Mouse (Mus musculus): ENCODE data around the gene Lmx1a.

Lmx1a gene

DNA sequence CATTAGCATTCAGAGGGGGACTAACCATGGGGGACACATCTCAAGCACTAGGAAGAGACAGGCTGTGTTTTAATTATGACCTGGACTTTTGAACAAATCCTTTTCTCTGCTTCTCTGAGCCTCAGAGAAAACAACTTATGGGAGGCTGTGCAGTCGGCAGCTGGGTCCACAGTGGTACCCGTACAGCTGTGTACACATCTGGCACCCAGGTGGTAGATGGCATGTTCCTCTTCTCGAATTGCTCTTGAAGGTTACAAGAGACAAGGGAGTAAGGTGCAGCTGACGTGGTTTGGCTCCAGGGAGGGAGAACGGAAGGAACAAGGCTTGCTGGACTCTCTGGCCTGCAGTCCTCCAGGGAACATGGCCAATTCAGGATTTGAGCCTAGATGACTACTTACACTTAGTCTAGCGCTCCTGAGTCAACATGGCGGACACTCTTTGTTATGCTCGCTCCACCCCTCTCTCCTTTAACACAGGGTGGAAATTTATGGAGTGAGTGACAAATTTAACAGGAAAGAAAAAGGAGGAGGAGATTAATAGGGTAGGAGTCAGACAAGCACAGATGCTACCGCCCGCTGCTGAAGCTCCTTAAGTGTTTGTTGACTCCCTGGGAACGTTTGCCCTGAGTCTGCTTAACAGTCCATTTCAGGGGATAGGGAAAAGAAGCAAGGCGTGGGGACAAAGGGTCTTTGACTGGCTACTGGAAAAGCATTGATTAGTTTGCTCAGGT, 99.8 kb downstream of the Lmx1a start:
- no peak for DNase-seq

DNA sequence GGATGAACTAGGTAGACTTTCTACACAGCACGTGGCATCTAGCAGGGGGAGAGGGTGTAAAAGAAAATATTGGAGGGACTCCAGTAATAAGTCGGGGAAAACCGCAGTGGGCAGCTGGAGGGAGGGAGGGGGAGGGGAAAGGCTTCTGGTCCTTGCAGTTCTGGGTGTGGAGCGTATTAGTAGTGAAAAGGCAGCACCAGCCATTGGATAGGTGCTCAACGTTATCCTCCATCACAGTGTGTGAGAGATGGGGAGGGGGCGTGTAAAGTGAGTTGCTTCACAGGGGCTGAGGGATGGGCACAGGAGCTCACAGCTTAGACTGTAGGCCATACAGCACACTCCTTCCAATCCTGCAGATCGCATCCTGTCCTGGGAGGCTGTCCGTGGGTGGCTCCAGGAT, 100.4 kb downstream of the Lmx1a start:
- no peak for DNase-seq

GRCm38 (mm10) chr1:167790688-167791087, 101.7 kb downstream of the Lmx1a start:
- no peak for DNase-seq

GRCm38 (mm10) chr1:167791221-167791620, 102.2 kb downstream of the Lmx1a start:
- DNase-seq: no peak

DNA sequence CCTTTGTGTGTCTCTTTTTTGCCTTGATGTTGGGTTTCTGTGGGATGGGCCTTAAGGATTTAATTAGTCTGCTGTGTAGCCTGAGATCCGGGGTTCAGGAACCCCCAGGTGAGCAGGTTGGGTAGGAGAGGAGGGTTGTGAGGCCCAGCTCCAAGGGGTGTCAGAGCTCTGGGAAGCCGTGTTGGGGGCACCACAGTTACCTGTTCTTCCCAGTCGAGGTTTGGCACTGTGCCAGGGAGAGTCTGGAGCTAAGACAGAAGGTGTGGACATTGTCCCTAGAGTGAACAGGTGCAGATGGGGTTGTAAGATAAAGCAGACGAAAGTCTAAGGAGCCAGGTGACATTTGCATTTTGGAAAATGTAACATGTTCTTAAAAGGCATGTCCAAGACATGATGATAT, 112.9 kb downstream of the Lmx1a start:
- peak; percentile 49 to 57 for DNase-seq

DNA sequence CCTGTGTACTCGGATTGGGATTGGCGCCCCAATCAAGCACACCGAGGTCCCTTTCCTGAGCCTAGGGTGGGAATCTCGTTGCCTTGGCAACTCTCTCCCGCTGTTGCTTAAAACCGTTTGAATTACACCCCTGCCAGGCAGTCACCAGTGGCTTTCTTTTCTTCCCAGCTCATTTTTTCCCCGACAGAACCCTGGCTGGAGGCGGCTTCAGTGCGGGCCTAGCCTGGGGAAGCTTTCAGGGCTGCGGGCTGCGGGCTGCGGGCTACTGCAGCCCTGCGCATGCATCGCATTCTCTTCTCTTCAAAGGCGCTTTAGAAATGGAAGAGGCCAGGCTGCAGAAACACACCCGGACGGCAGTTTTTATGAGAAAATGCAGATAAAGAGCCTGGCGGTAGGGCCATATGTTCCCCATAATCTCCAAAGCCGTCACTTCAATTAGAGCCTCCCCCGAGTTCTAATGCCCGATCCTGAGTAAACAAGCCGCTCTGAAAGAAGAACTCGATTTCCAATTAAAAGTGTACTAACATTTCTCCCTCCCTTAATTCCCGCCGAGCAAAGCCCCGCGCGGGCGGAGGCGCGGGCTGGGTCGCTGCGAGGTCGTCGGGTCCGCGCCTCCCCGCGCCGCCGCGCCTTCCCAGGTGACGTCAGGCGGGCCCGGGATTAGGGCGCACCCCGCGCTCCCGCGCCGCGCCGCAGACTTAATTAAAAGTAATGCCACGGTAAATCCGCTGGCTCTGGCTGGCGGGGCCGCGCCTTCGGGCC, 113.7 kb downstream of the Lmx1a start:
- DNase-seq: peak; percentile 58 to 68

DNA sequence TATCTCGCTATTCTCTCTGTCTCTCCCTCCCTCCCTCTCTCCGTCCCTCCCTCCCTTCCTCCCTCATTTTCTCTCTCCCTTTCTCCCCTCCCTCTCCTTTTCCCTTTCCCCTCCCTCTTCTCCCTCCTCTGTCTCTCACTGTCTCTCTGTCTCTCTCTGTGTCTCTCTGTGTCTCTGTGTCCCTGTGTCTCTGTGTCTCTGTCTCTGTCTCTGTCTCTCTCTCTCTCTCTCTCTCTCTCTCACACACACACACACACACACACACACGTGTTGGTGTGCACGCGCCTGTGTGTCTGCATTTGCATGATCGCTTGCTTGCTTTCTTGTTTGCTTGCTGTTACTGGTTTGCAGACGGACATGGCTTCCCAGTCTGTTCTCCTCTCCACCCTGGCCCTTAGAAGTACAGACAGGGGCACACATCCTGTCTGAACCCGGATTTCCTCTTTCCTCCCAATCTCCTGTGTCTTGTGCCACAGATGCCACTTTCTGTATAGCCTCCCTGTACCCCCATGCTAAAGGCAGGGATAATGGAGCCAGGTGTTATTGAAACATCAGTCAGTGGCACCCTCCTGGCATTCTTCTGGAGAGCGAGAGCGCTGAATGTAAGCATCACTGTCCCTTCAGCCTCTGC, 114.4 kb downstream of the Lmx1a start:
- peak in 1 of 2 experiments; percentile 18 for DNase-seq

- DNase-seq: no peak
Observed at GRCm38 (mm10) chr1:167804836-167805235, 115.8 kb downstream of the Lmx1a start.

DNA sequence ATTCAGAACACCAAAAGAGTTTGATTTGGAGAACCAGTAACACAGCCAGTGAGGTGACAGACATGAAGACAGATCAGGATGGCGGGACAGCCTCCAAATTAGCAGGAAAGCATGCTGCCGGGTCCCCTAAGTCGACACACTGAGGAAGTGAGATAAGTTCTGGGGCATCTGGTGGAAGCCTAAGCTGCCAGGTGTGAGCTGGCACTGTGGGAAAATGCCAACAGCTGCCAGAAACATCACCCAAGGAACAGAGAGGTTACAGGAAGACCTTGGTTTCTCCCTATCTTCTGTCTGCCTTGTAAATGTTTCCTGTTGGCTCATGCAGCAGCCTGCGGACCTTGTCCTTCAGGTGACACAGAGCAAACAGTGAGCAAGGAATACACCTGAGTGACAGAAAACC, 122.1 kb downstream of the Lmx1a start:
- no peak for DNase-seq

DNA sequence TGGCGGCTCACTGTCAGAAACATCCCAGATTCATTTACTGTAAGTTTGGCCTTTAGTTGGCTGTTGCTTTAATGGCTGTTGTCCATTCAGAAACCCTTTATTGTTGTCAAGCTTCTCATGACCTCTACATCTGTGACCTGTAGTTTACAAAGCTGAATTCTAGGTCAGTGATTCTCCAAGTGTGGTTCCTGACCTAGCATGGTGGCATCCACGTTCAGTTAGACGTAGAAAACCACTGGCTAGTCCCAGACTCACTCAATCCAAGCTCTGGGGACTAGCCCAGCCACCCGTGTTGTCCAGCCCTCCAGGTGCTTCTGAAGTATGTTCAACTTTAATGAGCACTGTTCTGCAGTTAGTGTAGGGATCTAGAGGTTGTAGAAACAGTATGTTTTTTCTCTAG, 126.1 kb downstream of the Lmx1a start:
- DNase-seq: no peak

GRCm38 (mm10) chr1:167817028-167817427, 128.0 kb downstream of the Lmx1a start:
- DNase-seq: no peak

- DNase-seq: no peak
Observed at GRCm38 (mm10) chr1:167817616-167818015, 128.6 kb downstream of the Lmx1a start.

GRCm38 (mm10) chr1:167820031-167820430, 131.0 kb downstream of the Lmx1a start:
- no peak for DNase-seq

- DNase-seq: no peak
Observed at GRCm38 (mm10) chr1:167821125-167821524, 132.1 kb downstream of the Lmx1a start.

GRCm38 (mm10) chr1:167830291-167830690, 141.3 kb downstream of the Lmx1a start:
- DNase-seq: no peak

DNA sequence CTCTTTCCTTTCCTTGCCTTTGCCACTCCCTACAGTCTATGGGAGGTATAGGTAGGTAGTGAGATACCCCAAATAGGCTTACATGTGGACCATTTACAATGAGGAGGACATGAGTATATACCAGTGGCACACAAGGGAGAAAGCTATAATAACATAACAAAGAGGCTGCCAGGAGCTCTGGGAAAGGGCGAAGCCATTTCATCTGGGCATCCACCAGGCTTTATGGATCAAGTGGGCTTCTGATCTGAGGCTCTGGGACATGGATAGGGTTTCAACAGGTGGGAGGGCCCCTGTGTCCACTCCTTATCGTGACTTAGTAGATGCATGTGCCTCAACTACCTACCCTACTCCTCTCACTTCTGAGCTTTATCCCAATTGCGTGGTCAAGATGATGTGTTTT, 142.6 kb downstream of the Lmx1a start:
- DNase-seq: no peak

GRCm38 (mm10) chr1:167854801-167855200, 165.8 kb downstream of the Lmx1a start:
- peak; percentile 55 to 58 for DNase-seq

DNA sequence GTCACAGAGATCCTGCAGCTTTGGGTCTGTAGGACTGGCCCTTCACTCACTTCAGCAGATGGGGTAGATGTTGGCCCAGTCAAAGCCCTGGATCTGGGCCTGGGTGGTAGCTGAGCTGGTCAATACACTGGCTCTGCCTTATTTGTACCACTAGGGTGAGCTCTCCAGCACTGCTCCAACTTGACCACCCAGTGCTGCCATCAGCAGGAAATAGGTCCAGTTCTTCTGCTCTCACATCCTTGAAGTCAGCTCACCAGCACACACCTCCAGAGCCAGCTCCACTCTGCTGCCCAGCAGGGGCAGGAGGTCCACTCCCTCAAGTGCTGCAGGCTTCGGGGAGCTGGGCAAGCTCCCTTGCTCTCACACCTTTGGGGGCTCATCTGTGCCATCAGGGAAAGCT, 183.0 kb downstream of the Lmx1a start:
- peak in 1 of 2 experiments; percentile 14 for DNase-seq

- DNase-seq: no peak
Observed at GRCm38 (mm10) chr1:167874099-167874498, 185.1 kb downstream of the Lmx1a start.

DNA sequence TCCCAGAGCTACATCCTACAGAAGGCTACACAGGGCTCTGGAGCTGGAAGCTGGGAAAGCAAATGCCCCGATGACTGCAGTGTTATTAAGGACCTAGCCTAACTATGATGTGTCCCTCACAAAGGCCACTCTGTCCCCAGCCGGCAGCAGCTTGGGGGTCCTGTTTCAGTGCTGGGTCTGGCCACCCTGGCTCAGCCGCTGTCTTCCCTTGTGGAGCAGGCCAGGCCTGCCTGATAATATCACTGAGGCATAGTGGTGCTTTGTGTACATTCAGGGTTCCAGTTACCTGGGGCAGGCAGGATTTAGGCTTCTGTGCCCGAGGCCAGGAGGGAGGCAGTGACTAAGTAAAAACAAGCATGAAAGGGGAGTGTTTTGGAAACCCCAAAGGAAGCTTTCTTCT, 188.9 kb downstream of the Lmx1a start:
- no peak for DNase-seq

GRCm38 (mm10) chr1:167878354-167878753, 189.3 kb downstream of the Lmx1a start:
- peak; percentile 16 to 25 for DNase-seq

- DNase-seq: no peak
Observed at GRCm38 (mm10) chr1:167885776-167886175, 196.7 kb downstream of the Lmx1a start.

DNA sequence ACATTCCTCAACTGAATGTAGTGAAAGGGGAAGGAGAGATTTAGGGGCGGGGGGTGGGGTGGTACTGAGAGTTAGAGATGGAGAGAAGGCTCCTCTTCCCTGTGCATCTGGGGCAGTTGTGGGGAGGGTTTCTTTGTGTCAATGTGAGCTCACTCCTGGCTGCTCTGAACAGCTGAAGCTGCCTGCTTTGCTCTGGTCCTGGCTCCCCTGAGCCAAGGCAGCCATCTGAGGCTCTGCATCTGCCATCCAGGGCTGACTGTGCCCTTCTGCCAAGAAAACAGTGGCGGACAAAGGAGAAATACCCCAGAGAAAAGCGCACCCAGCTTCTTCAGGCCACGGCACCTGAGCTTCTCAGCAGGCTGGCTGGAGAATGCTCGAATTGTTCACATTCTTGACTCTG, 199.1 kb downstream of the Lmx1a start:
- DNase-seq: peak; percentile 48 to 61

DNA sequence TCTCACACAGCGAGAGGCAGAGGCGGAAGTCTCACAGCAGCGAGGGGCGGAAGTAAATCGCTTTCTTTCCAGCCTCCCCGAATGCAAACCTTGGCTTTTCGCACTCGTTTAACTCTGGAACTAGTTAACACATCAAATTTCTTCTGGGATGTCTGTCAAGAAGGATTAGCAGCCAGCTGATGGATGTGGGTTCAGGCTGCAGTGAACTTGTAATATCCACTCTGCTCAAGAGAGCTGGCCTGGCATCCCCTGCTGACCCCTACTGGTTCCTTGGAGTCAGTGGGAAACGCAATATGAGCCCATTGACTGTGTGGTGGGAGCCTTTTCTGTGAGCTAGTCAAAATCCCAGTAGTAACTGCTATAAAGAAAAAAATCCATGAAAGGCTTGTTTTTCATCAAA, 199.8 kb downstream of the Lmx1a start:
- peak; percentile 73 to 75 for DNase-seq

Data from cerebellum, postnatal 10 days (tissue).